ENCODE assay signal across 15 mouse cellular contexts in the genomic region with DNA sequence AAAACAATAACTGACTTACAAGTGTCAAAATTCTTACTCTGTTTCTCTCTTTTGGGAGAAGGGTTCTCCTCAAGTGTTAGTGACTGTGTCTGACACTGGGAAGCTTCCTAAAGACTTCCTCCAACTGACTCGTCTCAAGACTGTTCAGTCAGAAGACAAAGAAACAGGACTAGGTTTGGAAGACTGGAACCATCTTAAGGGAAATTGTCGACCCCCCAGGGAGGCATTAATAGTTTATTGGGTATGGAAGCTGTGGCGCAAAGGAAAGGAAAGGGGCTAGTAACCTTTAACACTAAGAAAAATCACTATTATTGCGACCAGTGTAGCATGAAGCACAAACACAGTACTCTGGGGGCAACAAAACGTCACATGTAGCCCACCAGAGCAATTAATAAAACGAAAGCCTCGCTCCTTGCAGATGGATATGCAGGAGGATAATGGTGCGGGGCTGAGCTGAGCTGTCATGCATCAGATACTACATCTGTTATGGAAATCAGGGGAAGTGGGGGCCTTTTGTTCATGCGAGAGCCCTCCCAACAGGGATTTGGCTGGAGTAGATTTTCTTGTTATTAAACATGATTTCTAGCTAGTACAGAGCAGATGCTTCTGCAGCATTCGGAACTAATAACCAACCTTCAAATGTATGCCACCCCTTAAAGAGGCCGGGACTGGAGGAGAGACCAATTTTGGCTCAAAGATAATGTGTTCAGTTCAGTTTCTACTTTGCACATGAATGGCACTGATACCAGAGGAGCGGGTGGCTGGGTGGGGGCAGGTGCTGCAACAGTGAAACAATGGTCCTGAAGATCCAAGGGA.
DNase-seq lines count a peak whose midpoint lies in the region; ATAC-seq lines count a peak whose summit lies in the region.
"Had no signal": no experiment of that assay in that cellular context is flagged by ENCODE, and none has a peak within 500 bp of the region (broad histone marks: within the 10 kb centered on the region; RNA-seq: fewer than 3 reads in every experiment).

No protein-coding gene starts in this region.

- peaks cover 46% of the 10 kb centered on the region for H3K4me1 ChIP-seq in forebrain, embryonic 16.5 days (replicated peaks; ENCODE audit: control insufficient read depth, insufficient read depth, low read length)
- peaks cover 57% of the 10 kb centered on the region for H3K4me1 ChIP-seq in midbrain, embryonic 11.5 days (ENCODE audit: control insufficient read depth, insufficient read depth, low read length)
- H3K4me1 ChIP-seq: liver, embryonic 13.5 days; megakaryocyte, embryonic 14.5 days had no signal

- no peak overlapping the region for H3K4me3 ChIP-seq in forebrain, embryonic 16.5 days (replicated peaks; ENCODE audit: low read length)
- 0 out of 2 replicates have a peak overlapping the region, but pooled peaks have one; percentile 4 for H3K4me3 ChIP-seq in midbrain, embryonic 11.5 days (ENCODE audit: low read depth, low read length)
- H3K4me3 ChIP-seq: heart, embryonic 12.5 days; liver, embryonic 13.5 days; megakaryocyte, embryonic 14.5 days had no signal

- ATAC-seq in forebrain, embryonic 16.5 days = peak; percentile 91
- peak; percentile 82 for ATAC-seq in midbrain, embryonic 11.5 days (ENCODE audit: low FRiP score)
- no peak for ATAC-seq in megakaryocyte, adult 5-6 weeks (ENCODE audit: poor library complexity, severe bottlenecking)

- no peaks in the 10 kb centered on the region for H3K36me3 ChIP-seq in forebrain, embryonic 16.5 days (ENCODE audit: control insufficient read depth, insufficient read depth)
- no peaks in the 10 kb centered on the region for H3K36me3 ChIP-seq in midbrain, embryonic 11.5 days (ENCODE audit: control insufficient read depth, insufficient read depth, low read length)
- H3K36me3 ChIP-seq: heart, embryonic 12.5 days; liver, embryonic 13.5 days had no signal

- 7% methylated on average over 12 of the region's 12 CpGs for WGBS in forebrain, embryonic 16.5 days
- WGBS in midbrain, embryonic 11.5 days = 18% methylated on average over 12 of the region's 12 CpGs

- peak overlapping the region; percentile 81 for H3K27ac ChIP-seq in forebrain, embryonic 16.5 days (ENCODE audit: low read length)
- H3K27ac ChIP-seq in midbrain, embryonic 11.5 days (ENCODE audit: low read depth, low read length) = peak overlapping the region; percentile 83
- H3K27ac ChIP-seq: liver, embryonic 13.5 days had no signal

- peak overlapping the region; percentile 23 for H3K4me2 ChIP-seq in forebrain, embryonic 16.5 days (ENCODE audit: low read length)
- peak overlapping the region; percentile 34 for H3K4me2 ChIP-seq in midbrain, embryonic 11.5 days
- H3K4me2 ChIP-seq: heart, embryonic 12.5 days; liver, embryonic 13.5 days had no signal

- H3K27me3 ChIP-seq in forebrain, embryonic 16.5 days (replicated peaks; ENCODE audit: control insufficient read depth, insufficient read depth, low read length) = no peaks in the 10 kb centered on the region
- H3K27me3 ChIP-seq in midbrain, embryonic 11.5 days (ENCODE audit: control insufficient read depth, insufficient read depth, low read length) = no peaks in the 10 kb centered on the region
- H3K27me3 ChIP-seq: liver, embryonic 13.5 days; megakaryocyte, embryonic 14.5 days had no signal

- no peak overlapping the region for H3K9ac ChIP-seq in forebrain, embryonic 16.5 days (replicated peaks; ENCODE audit: low read depth, low read length)
- peak overlapping the region; percentile 24 for H3K9ac ChIP-seq in midbrain, embryonic 11.5 days (ENCODE audit: low read length)
- H3K9ac ChIP-seq: heart, embryonic 12.5 days; liver, embryonic 13.5 days had no signal

- peak; percentile 28 for DNase-seq in layer of hippocampus, adult 9-11 months
- no peak for DNase-seq in layer of hippocampus, postnatal 25 days (ENCODE audit: extremely low spot score in 1 of 2, low spot score in 1 of 2)
- DNase-seq in midbrain, embryonic 11.5 days (ENCODE audit: low spot score, missing footprints) = peak; percentile 95
- DNase-seq in retina, postnatal 1 day = peak; percentile 60
- DNase-seq in spleen, adult 12 weeks (ENCODE audit: low spot score) = no peak
- no peak for DNase-seq in thymus, postnatal 25 days
- DNase-seq: adrenal gland, postnatal 10 days; B cell, adult 2 months; cerebellum, adult 8-10 months; kidney, adult 2 months; liver, embryonic 13.5 days had no signal

- H3K9me3 ChIP-seq in forebrain, embryonic 16.5 days (ENCODE audit: control insufficient read depth, low read length) = no peaks in the 10 kb centered on the region
- no peaks in the 10 kb centered on the region for H3K9me3 ChIP-seq in midbrain, embryonic 11.5 days (ENCODE audit: control insufficient read depth, low read length)
- H3K9me3 ChIP-seq: heart, embryonic 12.5 days; liver, embryonic 13.5 days had no signal

Comparison
In these comparisons a context has a peak if more than half of its experiments do, and no peak if none do; other contexts are left out.
1. DNase-seq: peak in layer of hippocampus, adult 9-11 months (single experiment), midbrain, embryonic 11.5 days (single experiment) and retina, postnatal 1 day (single experiment); none in layer of hippocampus, postnatal 25 days (0 of 2), spleen, adult 12 weeks (single experiment) and thymus, postnatal 25 days (single experiment).